Mouse (Mus musculus): ENCODE measurements around the gene Agbl1. TPM values are rescaled to one million over a fixed set of nuclear protein-coding genes. Genes with fewer than 3 reads are reported as not detected.
A peak's percentile ranks its signal among the peaks of the same experiment; 100 is the strongest.

The Agbl1 gene
- total and polyA plus RNA-seq, 2 experiments from 2014 or later = 0.15 to 0.43 TPM

DNA sequence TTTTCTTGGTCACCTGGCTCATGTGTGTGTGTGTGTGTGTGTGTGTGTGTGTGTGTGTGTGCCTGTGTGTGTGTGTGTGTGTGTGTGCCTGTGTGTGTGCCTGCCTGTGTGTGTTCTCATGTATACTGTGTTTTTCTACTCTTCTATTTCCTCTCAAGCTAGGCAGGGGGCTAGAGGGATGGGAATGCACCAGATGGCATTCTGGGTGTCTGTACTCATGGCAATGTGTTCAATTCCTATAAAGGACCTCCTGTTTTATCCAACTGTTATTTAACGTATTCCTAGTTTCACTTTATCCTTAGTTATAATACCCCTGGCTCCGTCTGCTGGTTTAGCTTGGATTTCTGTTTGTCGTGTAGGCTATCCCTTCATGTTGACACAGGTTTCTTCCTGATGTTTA is 149.8 kb downstream of the Agbl1 start:
- Histone ChIP-seq H3K9me3 (ENCODE audit: low read length) (no peaks in the 10 kb centered on the region), H3K4me2 (ENCODE audit: low read depth) (no peak overlapping the region), H3K4me1 (ENCODE audit: insufficient read depth) (no peaks in the 10 kb centered on the region), H3K4me3 (ENCODE audit: low read depth, low read length) (no peak overlapping the region), H3K27ac (ENCODE audit: low read depth, low read length) (no peak overlapping the region), H3K36me3 (ENCODE audit: insufficient read depth) (no peaks in the 10 kb centered on the region), H3K9ac (no peak overlapping the region), H3K27me3 (ENCODE audit: insufficient read depth, low read length) (no peaks in the 10 kb centered on the region)
- TF ChIP-seq CTCF (IDR thresholded peaks at IDR 0.05; ENCODE audit: low read depth) = no peak
- 69% methylated on average over 3 of the region's 3 CpGs for WGBS
- peak; percentile 55 for DNase-seq
- ATAC-seq = peak; percentile 65

DNA sequence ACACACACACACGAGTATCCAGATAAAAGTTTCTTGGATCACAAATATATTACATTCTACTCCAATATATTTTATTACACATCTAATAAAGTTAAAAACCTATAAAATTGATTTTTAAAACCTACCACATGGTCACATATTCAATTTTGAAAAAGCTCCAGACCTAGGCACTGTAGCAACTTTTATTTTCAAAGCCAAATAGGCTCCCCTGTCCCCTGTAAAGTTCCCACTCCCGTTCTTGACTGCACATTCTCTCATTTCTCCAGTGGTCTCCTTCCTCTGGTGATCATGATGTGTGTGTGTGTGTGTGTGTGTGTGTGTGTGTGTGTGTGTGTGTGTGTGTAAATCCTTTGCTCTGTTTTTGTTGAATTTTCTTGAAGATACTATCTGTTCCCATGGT is 152.3 kb downstream of the Agbl1 start:
- no peak overlapping the region for H3K27ac ChIP-seq (ENCODE audit: low read depth, low read length)
- H3K4me3 ChIP-seq (ENCODE audit: low read depth, low read length) = no peak overlapping the region
- no peaks in the 10 kb centered on the region for H3K27me3 ChIP-seq (ENCODE audit: insufficient read depth, low read length)
- DNase-seq (no peak), ATAC-seq (no peak)
- no peaks in the 10 kb centered on the region for H3K36me3 ChIP-seq (ENCODE audit: insufficient read depth)
- no peaks in the 10 kb centered on the region for H3K9me3 ChIP-seq (ENCODE audit: low read length)
- H3K4me2 ChIP-seq (ENCODE audit: low read depth) = no peak overlapping the region
- 85% methylated on average over 2 of the region's 2 CpGs for WGBS
- TF ChIP-seq CTCF (IDR thresholded peaks at IDR 0.05; ENCODE audit: low read depth) = no peak
- no peaks in the 10 kb centered on the region for H3K4me1 ChIP-seq (ENCODE audit: insufficient read depth)
- no peak overlapping the region for H3K9ac ChIP-seq

DNA sequence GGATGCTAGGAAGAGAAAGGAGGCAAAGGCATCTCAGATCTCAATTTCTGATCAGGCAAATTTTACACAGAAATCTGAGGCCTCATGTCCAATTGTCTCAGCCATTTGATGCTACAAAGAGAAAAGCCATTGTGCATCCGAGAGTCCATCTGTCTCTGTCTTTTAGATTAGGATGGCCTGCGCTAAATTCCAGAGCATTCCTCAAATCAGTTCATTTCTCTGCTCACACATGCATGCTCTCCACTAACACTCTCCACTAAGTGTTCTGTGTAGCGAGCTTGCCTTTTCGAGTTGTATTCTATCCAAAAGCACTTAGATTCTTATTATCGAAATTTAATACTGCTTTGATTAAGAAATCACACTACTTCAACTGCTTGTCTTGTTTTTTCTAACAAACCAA is 159.6 kb downstream of the Agbl1 start:
- ATAC-seq = no peak
- Histone ChIP-seq H3K9me3 (ENCODE audit: low read length) (no peaks in the 10 kb centered on the region), H3K27ac (ENCODE audit: low read depth, low read length) (no peak overlapping the region), H3K4me3 (ENCODE audit: low read depth, low read length) (no peak overlapping the region), H3K36me3 (ENCODE audit: insufficient read depth) (no peaks in the 10 kb centered on the region), H3K9ac (no peak overlapping the region), H3K4me2 (ENCODE audit: low read depth) (no peak overlapping the region), H3K27me3 (ENCODE audit: insufficient read depth, low read length) (no peaks in the 10 kb centered on the region), H3K4me1 (ENCODE audit: insufficient read depth) (0 out of 2 replicates have a peak, but pooled peaks cover 3% of the 10 kb centered on the region)
- no peak for TF ChIP-seq CTCF (IDR thresholded peaks at IDR 0.05; ENCODE audit: low read depth)
- WGBS = 73% methylated on average over 5 of the region's 5 CpGs
- DNase-seq = no peak

DNA sequence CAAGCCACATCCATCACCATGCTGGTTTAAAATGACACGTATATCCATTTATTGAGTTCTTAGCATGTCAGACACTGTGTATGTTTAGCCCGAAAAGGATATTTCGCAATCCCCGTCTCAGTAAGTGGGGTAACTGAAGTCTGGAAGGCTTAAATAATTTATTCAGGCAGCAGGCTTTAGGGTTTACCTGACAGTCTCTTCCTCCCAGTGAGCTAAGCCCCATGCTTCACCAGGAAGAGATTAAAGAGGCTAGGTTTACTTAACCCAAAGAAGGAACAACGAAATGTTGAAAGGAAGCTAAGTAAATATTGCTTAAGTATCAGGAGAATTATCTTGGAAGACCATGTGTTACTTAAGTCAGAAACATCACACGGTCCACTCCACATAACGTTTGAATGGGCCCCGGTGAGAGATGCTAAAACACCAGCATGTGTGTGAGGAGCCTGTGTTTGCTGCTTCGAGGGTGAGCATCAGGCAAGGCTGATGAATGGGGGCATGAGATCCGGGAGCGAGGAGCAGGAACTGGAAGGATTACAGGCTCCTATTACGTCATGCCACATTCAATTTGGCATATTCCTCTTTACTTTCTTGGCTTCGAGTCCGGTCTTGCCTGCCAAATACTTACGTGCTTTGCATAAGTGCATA is 162.7 kb downstream of the Agbl1 start:
- no peak for TF ChIP-seq CTCF (IDR thresholded peaks at IDR 0.05; ENCODE audit: low read depth)
- Histone ChIP-seq H3K36me3 (ENCODE audit: insufficient read depth) (no peaks in the 10 kb centered on the region), H3K4me2 (ENCODE audit: low read depth) (peak overlapping the region; percentile 51), H3K9ac (no peak overlapping the region), H3K4me3 (ENCODE audit: low read depth, low read length) (peak overlapping the region; percentile 33), H3K4me1 (ENCODE audit: insufficient read depth) (0 out of 2 replicates have a peak, but pooled peaks cover 3% of the 10 kb centered on the region), H3K9me3 (ENCODE audit: low read length) (no peaks in the 10 kb centered on the region), H3K27ac (ENCODE audit: low read depth, low read length) (0 out of 2 replicates have a peak overlapping the region, but pooled peaks have one; percentile 11), H3K27me3 (ENCODE audit: insufficient read depth, low read length) (no peaks in the 10 kb centered on the region)
- DNase-seq = no peak
- 15% methylated on average over 15 of the region's 15 CpGs for WGBS
- peak; percentile 73 for ATAC-seq

DNA sequence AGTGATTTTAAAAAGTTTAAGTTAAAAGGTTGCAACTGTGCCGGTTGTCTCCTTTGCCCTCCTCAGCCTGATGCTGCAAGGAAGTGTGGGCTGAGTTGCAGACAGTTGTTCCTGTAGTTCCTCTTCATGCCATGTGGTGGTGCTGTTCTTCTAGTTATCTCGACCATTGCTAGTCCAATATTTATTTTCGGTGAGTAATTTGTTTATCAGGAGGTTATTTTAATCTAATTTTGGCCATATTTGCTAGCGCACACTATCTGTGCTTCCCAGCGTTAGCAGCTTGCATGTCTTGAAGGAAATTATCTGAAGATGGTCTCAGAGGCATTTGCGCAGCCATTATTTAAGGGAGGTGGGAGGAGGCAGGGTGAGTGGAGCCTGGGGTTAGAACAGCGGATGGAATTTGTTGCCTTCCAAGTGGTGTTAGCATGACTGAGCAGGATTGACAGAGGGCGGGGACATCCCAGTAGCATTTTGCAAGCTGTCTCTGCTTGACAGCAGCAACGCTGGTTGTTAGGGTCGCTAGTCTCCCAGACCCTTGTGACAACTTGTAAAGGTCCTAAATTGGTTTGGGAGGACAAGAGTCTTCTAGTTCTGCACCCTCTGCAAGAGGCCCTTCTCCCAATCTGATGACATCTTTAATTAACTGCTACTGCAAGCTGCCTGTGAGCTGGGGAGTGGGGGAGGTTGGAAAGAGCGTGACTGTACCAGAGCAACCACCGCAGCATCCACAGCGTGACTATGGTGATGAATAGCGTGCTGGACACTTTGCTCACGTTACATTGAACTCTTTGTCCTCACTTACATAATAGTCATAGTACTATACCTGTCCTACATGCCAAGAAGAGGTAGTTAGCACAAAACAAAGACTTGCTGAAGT is 163.5 kb downstream of the Agbl1 start:
- peak; percentile 87 for ATAC-seq
- H3K36me3 ChIP-seq (ENCODE audit: insufficient read depth) = no peaks in the 10 kb centered on the region
- H3K27ac ChIP-seq (ENCODE audit: low read depth, low read length) = peak overlapping the region; percentile 54
- H3K4me3 ChIP-seq (ENCODE audit: low read depth, low read length) = peak overlapping the region; percentile 33
- DNase-seq = peak; percentile 91
- H3K4me2 ChIP-seq (ENCODE audit: low read depth) = peak overlapping the region; percentile 51
- WGBS = 5% methylated on average over 15 of the region's 15 CpGs
- peak; percentile 92 for TF ChIP-seq CTCF (IDR thresholded peaks at IDR 0.05; ENCODE audit: low read depth)
- H3K4me1 ChIP-seq (ENCODE audit: insufficient read depth) = 0 out of 2 replicates have a peak, but pooled peaks cover 3% of the 10 kb centered on the region
- H3K9me3 ChIP-seq (ENCODE audit: low read length) = no peaks in the 10 kb centered on the region
- H3K27me3 ChIP-seq (ENCODE audit: insufficient read depth, low read length) = no peaks in the 10 kb centered on the region
- peak overlapping the region; percentile 31 for H3K9ac ChIP-seq

DNA sequence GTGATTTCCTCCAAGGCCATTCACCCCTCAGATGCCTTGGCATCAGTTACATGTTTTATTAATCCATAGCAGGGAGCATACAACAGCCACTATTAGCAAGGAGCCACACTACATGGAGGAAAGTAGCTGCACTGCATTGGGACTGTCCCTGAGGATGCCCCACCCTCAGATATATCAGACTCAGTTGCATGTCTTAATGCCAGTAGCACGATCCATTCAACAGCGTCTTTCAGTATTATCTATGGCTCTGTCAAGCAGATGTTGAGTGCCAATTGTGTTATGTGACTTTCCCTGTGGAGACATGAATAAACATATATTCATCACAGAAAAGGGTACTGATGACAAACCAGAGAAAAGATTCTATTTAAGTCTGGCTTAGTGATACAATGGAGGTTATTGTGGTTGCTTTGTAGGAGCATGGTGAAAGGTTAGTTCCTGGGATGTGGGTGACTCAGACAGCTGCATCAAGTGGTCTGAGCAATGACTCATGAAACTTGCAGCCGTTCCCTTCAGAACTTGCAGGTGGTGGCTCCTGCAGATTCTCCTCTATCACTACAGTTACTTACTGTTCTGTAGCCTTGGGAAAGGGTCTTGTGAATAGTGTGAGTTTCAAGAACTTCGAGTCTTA is 178.4 kb downstream of the Agbl1 start:
- Histone ChIP-seq H3K9ac (no peak overlapping the region), H3K4me1 (ENCODE audit: insufficient read depth) (no peaks in the 10 kb centered on the region), H3K4me3 (ENCODE audit: low read depth, low read length) (no peak overlapping the region), H3K27me3 (ENCODE audit: insufficient read depth, low read length) (no peaks in the 10 kb centered on the region), H3K27ac (ENCODE audit: low read depth, low read length) (no peak overlapping the region), H3K4me2 (ENCODE audit: low read depth) (no peak overlapping the region), H3K36me3 (ENCODE audit: insufficient read depth) (no peaks in the 10 kb centered on the region), H3K9me3 (ENCODE audit: low read length) (no peaks in the 10 kb centered on the region)
- WGBS = 54% methylated on average over 4 of the region's 4 CpGs
- no peak for DNase-seq
- TF ChIP-seq CTCF (IDR thresholded peaks at IDR 0.05; ENCODE audit: low read depth) = no peak
- ATAC-seq = peak; percentile 27; the same call in 1 of the 2 replicates
